Mouse (Mus musculus) cerebellum, adult 2 months (tissue): ENCODE results near the gene Hist1h3g.
"Not testable (repeated sequence)": the region's sequence is repeated elsewhere in the genome, so short reads cannot be mapped to it uniquely, and the experiment has no call there.

Experiments used
- CTCF ChIP-seq: fragments of 200-500 bp; IDR thresholded peaks from 2 replicates; pipeline ENCODE4 v1.5.1; 2011; ENCODE audit warnings: low read depth, mild to moderate bottlenecking, control low read depth, low read length, moderate library complexity, borderline replicate concordance; ENCODE audit not compliant: insufficient read depth
- POLR2A ChIP-seq: fragments of 200-500 bp; IDR thresholded peaks from 2 replicates; pipeline ENCODE4 v1.6.1; 2011; ENCODE audit warnings: low read length, control low read depth, borderline replicate concordance; ENCODE audit not compliant: insufficient read depth

- TF ChIP-seq CTCF, POLR2A: not testable (repeated sequence)
Measured at GRCm38 (mm10) chr13:23573034-23573897, 38.0 kb downstream of the Hist1h3g start.
